Mouse (Mus musculus) ES-E14 (cell line): ENCODE data around the gene Foxd2. TPM values are rescaled to one million over a fixed set of nuclear protein-coding genes. Genes with fewer than 3 reads are reported as not detected.
A peak's percentile ranks its signal among the peaks of the same experiment; 100 is the strongest.

Experiments
- DNase-seq: peaks from one replicate; pipeline ENCODE4 v3.0.0-alpha.2; 2013; ENCODE audit warnings: low read depth, low spot score
- H3K27ac ChIP-seq: 2 replicates; pipeline ENCODE4 v1.5.1; 2012; ENCODE audit warnings: low read depth, mild to moderate bottlenecking, low read length, moderate library complexity, mixed read lengths; ENCODE audit not compliant: poor library complexity, insufficient read depth, severe bottlenecking
- H3K36me3 ChIP-seq: 2 replicates; pipeline ENCODE4 v1.6.1; 2012; ENCODE audit warnings: mild to moderate bottlenecking, low read length, moderate library complexity, mixed read lengths; ENCODE audit not compliant: control insufficient read depth, poor library complexity, insufficient read depth, severe bottlenecking
- H3K4me1 ChIP-seq, 2 experiments: fragments of 150-350 bp in 1 of 2; sonication (generic) in 1 of 2; 2 replicates each; pipeline ENCODE4 v1.6.1; 2012; ENCODE audit warnings: low read length in 2 of 2, mild to moderate bottlenecking in 1 of 2, mixed read lengths in 1 of 2; ENCODE audit not compliant: control insufficient read depth in 2 of 2, insufficient read depth in 2 of 2, poor library complexity in 1 of 2
- H3K4me3 ChIP-seq, 2 experiments: fragments of 150-350 bp in 1 of 2; sonication (generic) in 1 of 2; 2 replicates each; pipeline ENCODE4 v1.5.1; 2012; ENCODE audit warnings: low read length in 2 of 2, low read depth in 1 of 2, mild to moderate bottlenecking in 1 of 2, mixed read lengths in 1 of 2; ENCODE audit not compliant: insufficient read depth in 1 of 2, poor library complexity in 1 of 2, severe bottlenecking in 1 of 2
- H3K9ac ChIP-seq: 2 replicates; pipeline ENCODE4 v1.6.1; 2012; ENCODE audit warnings: low read depth, mild to moderate bottlenecking, low read length, mixed read lengths; ENCODE audit not compliant: poor library complexity, insufficient read depth, severe bottlenecking
- H3K9me3 ChIP-seq: fragments of 150-350 bp; sonication (generic); 2 replicates; pipeline ENCODE4 v1.6.1; 2012; ENCODE audit warnings: low read depth, mild to moderate bottlenecking, low read length; ENCODE audit not compliant: control insufficient read depth, insufficient read depth
- CHD2 ChIP-seq: IDR thresholded peaks from 2 replicates; pipeline ENCODE4 v1.6.1; 2014; ENCODE audit warnings: mild to moderate bottlenecking, low read depth, low read length, inconsistent platforms
- HCFC1 ChIP-seq: IDR thresholded peaks from 2 replicates; pipeline ENCODE4 v1.6.1; 2012; ENCODE audit warnings: low read length, inconsistent platforms, borderline replicate concordance; ENCODE audit not compliant: insufficient read depth
- MAFK ChIP-seq: IDR thresholded peaks from 2 replicates; pipeline ENCODE4 v1.6.1; 2014; ENCODE audit warnings: mild to moderate bottlenecking, low read depth, low read length, inconsistent platforms; ENCODE audit not compliant: insufficient read depth
- ZC3H11A ChIP-seq: IDR thresholded peaks from 2 replicates; pipeline ENCODE4 v1.6.1; 2012; ENCODE audit warnings: low read depth, mild to moderate bottlenecking, inconsistent platforms, low read length, borderline replicate concordance
- ZNF384 ChIP-seq: IDR thresholded peaks from 2 replicates; pipeline ENCODE4 v1.6.1; 2012; ENCODE audit warnings: low read depth, low read length, inconsistent platforms
- in situ Hi-C, 2 experiments: fragments of 600-800 bp; cut with MboI; formaldehyde crosslinking; loops; one replicate each; pipeline ENCODE4 v1.15.1; 2025; ENCODE audit warnings: low sequenced_read_pairs in 2 of 2, inconsistent platforms in 1 of 2; ENCODE audit not compliant: unreplicated experiment in 2 of 2
- total RNA-seq: library from RNA; depleted of rRNA; stranded (reverse); fragments of 300-350 nt; gene quantifications from 2 replicates; pipeline ENCODE4 v1.2.3, GENCODE M21; 2012

Gene Foxd2
- total RNA-seq, 1 experiment, result 0.09 TPM

DNA sequence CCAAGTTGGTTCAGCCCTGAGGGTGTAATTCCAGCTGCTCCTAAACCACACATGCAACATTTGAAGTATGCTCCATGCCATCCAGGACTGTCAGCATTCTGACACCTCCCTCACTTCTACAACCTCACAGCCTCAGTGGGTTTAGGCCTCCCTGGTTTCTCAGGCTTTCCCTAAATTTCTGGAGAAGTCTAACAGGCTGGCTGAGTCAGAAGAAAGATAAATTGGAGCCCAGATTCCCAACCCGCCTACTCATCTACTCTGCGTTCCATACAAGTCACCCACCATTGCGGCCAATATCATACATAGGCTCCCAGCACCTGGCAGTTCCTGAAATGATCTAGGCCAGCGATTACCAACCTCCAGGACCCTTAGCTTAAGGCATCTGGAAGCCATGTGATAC lies 24.1 kb upstream of the Foxd2 start:
- Histone ChIP-seq H3K9me3 (no peaks in the 10 kb centered on the region), H3K4me1 (no peaks in the 10 kb centered on the region), H3K27ac (no peak overlapping the region), H3K36me3 (no peaks in the 10 kb centered on the region), H3K4me3 (no peak overlapping the region), H3K9ac (no peak overlapping the region)
- TF ChIP-seq MAFK (no peak), CHD2 (no peak), HCFC1 (no peak), ZNF384 (no peak), ZC3H11A (no peak)
- no peak for DNase-seq
- in situ Hi-C loops, result no loop called here

DNA sequence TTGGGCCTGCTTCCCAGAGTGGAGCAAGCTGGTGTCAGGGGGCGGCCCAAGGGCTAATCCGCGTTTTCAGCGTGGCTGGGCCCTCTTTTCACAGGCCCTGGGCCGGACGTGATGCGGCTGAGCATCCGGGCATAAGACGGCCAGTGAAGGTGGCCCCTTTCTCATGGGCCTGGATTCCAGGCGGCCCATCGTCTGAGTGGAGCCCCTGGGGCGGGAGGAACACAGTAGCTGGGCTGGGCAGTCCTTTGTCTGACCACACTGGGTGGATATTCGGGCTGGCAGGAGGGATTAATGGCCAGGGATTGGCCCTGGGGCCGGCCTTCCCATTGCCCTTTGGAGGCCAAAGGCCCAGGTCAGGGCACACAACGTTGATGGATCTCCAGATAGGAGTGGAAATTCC lies 20.5 kb upstream of the Foxd2 start:
- Histone ChIP-seq H3K36me3 (no peaks in the 10 kb centered on the region), H3K9ac (no peak overlapping the region), H3K4me3 (no peak overlapping the region), H3K4me1 (no peaks in the 10 kb centered on the region), H3K27ac (no peak overlapping the region), H3K9me3 (no peaks in the 10 kb centered on the region)
- no peak for DNase-seq
- TF ChIP-seq ZC3H11A (no peak), ZNF384 (no peak), CHD2 (no peak), MAFK (no peak), HCFC1 (no peak)
- in situ Hi-C loops, result no loop called here

- H3K27ac ChIP-seq, result no peak within 1 kb of the TSS
- H3K9ac ChIP-seq, result peak within 1 kb of the TSS; percentile 25; the same call in 1 of the 2 replicates
Measured at GRCm38 (mm10) chr4:114925917-114926312, 17.2 kb upstream of the Foxd2 start, which contains the start of gene Foxe3. Foxe3 (minus strand) TSS chr4:114926013.

DNA sequence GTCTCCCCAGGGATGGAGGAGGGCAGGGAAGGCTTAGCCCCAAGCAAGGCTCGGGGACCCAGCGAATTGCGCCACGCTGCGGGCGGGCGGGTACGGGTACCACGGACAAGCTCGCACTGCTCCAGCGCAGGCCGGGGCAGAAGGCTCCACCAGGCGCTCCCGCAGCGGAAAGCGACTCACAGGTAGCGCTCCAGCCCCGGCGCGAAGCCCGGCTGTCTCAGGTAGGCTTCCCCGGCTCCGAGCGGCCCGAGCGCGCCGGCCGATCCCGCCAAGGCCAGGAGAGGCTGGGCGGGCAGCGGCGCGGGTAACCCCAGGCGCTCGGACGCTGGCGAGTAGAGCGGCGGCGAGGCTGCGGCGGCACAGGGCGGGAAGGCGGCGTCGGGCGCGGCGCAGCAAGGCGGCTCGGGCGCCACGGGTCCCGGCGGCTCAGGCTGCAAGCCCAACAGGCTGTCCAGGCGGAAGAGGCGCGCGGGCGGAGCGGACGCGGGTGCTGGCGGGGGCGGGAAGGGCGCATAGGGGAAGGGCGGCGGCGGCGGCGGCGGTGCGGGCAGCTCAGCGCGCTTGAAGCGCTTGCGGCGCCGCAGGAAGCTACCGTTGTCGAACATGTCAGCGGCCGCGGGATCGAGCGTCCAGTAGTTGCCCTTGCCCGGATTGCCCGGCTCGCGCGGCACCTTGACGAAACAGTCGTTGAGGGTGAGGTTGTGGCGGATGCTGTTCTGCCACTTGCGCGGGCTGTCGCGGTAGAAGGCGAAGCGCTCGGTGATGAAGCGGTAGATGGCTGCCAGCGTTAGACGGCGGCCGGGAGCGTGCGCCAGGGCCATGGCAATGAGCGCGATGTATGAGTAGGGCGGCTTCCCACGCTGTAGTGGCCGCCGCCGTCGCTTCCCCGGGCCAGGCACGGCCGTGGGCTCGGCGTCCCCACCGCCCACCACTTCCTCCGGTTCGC lies 16.6 kb upstream of the Foxd2 start:
- peak overlapping the region; percentile 25; the same call in 1 of the 2 replicates for H3K9ac ChIP-seq
- no peaks in the 10 kb centered on the region for H3K36me3 ChIP-seq
- H3K9me3 ChIP-seq, result no peaks in the 10 kb centered on the region
- in situ Hi-C loops, result loop anchor here (25.0 kb wide), 3 partner anchors 263 to 1012 kb away; partner anchors contain the start of genes Dmbx1 (in 1 of the 2) and Trabd2b (in 1 of the 2)
- DNase-seq, result no peak
- no peak overlapping the region for H3K27ac ChIP-seq
- no peak for TF ChIP-seq CHD2
- TF ChIP-seq MAFK, result no peak
- TF ChIP-seq ZNF384, result no peak
- TF ChIP-seq HCFC1, result no peak
- no peak for TF ChIP-seq ZC3H11A
- peak overlapping the region; percentile 59 to 61; a peak in 3 of 4 replicates for H3K4me3 ChIP-seq
- H3K4me1 ChIP-seq, result no peaks in the 10 kb centered on the region

More at GRCm38 (mm10) chr4:114925917-114926312, 17.2 kb upstream of the Foxd2 start, which contains the start of gene Foxe3:
- Histone ChIP-seq H3K9me3 (no peaks in the 10 kb centered on the region), H3K4me3 (peak within 1 kb of the TSS; percentile 59 to 61; a peak in 3 of 4 replicates), H3K36me3 (no peaks in the 10 kb centered on the region), H3K4me1 (no peaks in the 10 kb centered on the region)
- no peak for TF ChIP-seq MAFK
- no peak for TF ChIP-seq CHD2
- TF ChIP-seq ZC3H11A, result no peak
- no peak for TF ChIP-seq ZNF384
- TF ChIP-seq HCFC1, result no peak
- no peak for DNase-seq
- in situ Hi-C loops, result no loop called here
